Mouse (Mus musculus) ovary, postnatal 10 days (tissue): ENCODE data around the gene Fam83b.

Source experiments
- DNase-seq: peaks from one replicate; pipeline ENCODE4 v3.0.0; 2022; ENCODE audit warnings: low spot score

Fam83b gene

GRCm38 (mm10) chr9:76566515-76567280 lies at the start of gene Fam83b:
Gene Fam83b, minus strand, starts transcription at chr9:76567116.
- no peak for DNase-seq

- no peak for DNase-seq
Observed at GRCm38 (mm10) chr9:76614165-76614564, 47.2 kb upstream of the Fam83b start.

- DNase-seq: no peak
Observed at GRCm38 (mm10) chr9:76603744-76604143, 36.8 kb upstream of the Fam83b start.

GRCm38 (mm10) chr9:76602874-76603273 lies 36.0 kb upstream of the Fam83b start:
- no peak for DNase-seq

GRCm38 (mm10) chr9:76597395-76597794 lies 30.5 kb upstream of the Fam83b start:
- DNase-seq: no peak

GRCm38 (mm10) chr9:76593841-76594240 lies 26.9 kb upstream of the Fam83b start:
- no peak for DNase-seq

- no peak for DNase-seq
Observed at GRCm38 (mm10) chr9:76583943-76584342, 17.0 kb upstream of the Fam83b start.

- no peak for DNase-seq
Observed at GRCm38 (mm10) chr9:76581966-76582365, 15.1 kb upstream of the Fam83b start.

GRCm38 (mm10) chr9:76567281-76567655 lies 352 bp upstream of the Fam83b start:
- DNase-seq: no peak

- DNase-seq: no peak
Observed at GRCm38 (mm10) chr9:76565656-76566055, 1.3 kb downstream of the Fam83b start.

- DNase-seq: no peak
Observed at GRCm38 (mm10) chr9:76564071-76564470, 2.8 kb downstream of the Fam83b start.

- DNase-seq: no peak
Observed at GRCm38 (mm10) chr9:76562794-76563193, 4.1 kb downstream of the Fam83b start.

GRCm38 (mm10) chr9:76559240-76559639 lies 7.7 kb downstream of the Fam83b start:
- no peak for DNase-seq

GRCm38 (mm10) chr9:76553758-76554157 lies 13.2 kb downstream of the Fam83b start:
- DNase-seq: no peak

- no peak for DNase-seq
Observed at GRCm38 (mm10) chr9:76553115-76553514, 13.8 kb downstream of the Fam83b start.

- DNase-seq: no peak
Observed at GRCm38 (mm10) chr9:76546714-76547113, 20.2 kb downstream of the Fam83b start.

- DNase-seq: no peak
Observed at GRCm38 (mm10) chr9:76540684-76541083, 26.2 kb downstream of the Fam83b start.

- DNase-seq: no peak
Observed at GRCm38 (mm10) chr9:76539953-76540621, 26.8 kb downstream of the Fam83b start.

GRCm38 (mm10) chr9:76539271-76539670 lies 27.6 kb downstream of the Fam83b start:
- DNase-seq: no peak

- DNase-seq: no peak
Observed at GRCm38 (mm10) chr9:76536032-76536431, 30.9 kb downstream of the Fam83b start.

GRCm38 (mm10) chr9:76532403-76532802 lies 34.5 kb downstream of the Fam83b start:
- DNase-seq: no peak

GRCm38 (mm10) chr9:76531368-76531767 lies 35.5 kb downstream of the Fam83b start:
- DNase-seq: no peak

- no peak for DNase-seq
Observed at GRCm38 (mm10) chr9:76525592-76525991, 41.3 kb downstream of the Fam83b start.

- DNase-seq: no peak
Observed at GRCm38 (mm10) chr9:76523075-76523474, 43.8 kb downstream of the Fam83b start.
